19 mouse cellular contexts compared by ENCODE assay signal in the genomic region with DNA sequence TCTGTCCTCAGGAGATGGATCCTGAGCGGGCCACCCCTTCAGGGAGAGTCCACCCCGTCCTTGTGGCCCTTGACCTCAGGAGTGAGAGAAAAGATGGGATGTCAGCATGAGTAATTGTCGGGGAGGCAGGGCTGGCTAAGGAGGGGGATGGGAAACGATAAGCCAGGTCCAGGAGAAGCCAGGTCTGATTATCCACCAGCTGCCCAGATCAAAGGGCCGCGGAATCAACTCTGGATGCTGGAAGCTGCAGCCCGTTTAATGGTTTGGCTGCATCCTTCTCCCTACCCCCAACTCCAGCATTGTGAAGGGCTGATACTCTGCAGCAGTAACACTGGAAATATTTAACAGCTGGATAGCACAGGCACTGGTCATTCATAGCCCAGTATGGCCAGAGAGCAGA. TPM values are rescaled to one million over a fixed set of nuclear protein-coding genes. Genes with fewer than 3 reads are reported as not detected.
DNase-seq lines count a peak whose midpoint lies in the region; ATAC-seq lines count a peak whose summit lies in the region.
"Had no signal": no experiment of that assay in that cellular context is flagged by ENCODE, and none has a peak within 500 bp of the region (broad histone marks: within the 10 kb centered on the region; RNA-seq: fewer than 3 reads in every experiment).

No protein-coding gene starts in this region.

- no peaks in the 10 kb centered on the region for H3K36me3 ChIP-seq in heart, embryonic 10.5 days
- H3K36me3 ChIP-seq in heart, embryonic 11.5 days (ENCODE audit: control insufficient read depth, insufficient read depth, low read length): no peaks in the 10 kb centered on the region; the same call in 1 of the 2 replicates
- H3K36me3 ChIP-seq: embryonic facial prominence, embryonic 13.5 days; heart, embryonic 13.5 days; hindbrain, embryonic 15.5 days had no signal

- H3K4me2 ChIP-seq in heart, embryonic 11.5 days: no peak overlapping the region
- H3K4me2 ChIP-seq: embryonic facial prominence, embryonic 13.5 days; forebrain, embryonic 13.5 days; heart, embryonic 13.5 days; hindbrain, embryonic 15.5 days had no signal

- no peaks in the 10 kb centered on the region for H3K9me3 ChIP-seq in heart, embryonic 10.5 days
- H3K9me3 ChIP-seq in heart, embryonic 11.5 days (replicated peaks; ENCODE audit: control insufficient read depth, low read length): no peaks in the 10 kb centered on the region
- H3K9me3 ChIP-seq: embryonic facial prominence, embryonic 13.5 days; forebrain, embryonic 13.5 days; heart, embryonic 13.5 days; hindbrain, embryonic 15.5 days had no signal

- peak; percentile 74 for DNase-seq in heart, embryonic 10.5 days (ENCODE audit: low spot score)
- peak; percentile 1 for DNase-seq in right cerebral cortex, postnatal 25 days
- no peak for DNase-seq in right cerebral cortex, adult 18-20 months
- DNase-seq in embryo, embryonic 9.5 days (ENCODE audit: extremely low spot score): peak; percentile 57
- DNase-seq in retina, postnatal 1 day: peak; percentile 48
- no peak for DNase-seq in left cerebral cortex, adult 9 months (ENCODE audit: low spot score in 2 of 2)
- no peak for DNase-seq in frontal cortex, postnatal 36 days (ENCODE audit: low spot score in 2 of 2)
- DNase-seq: cerebellum, postnatal 14 days; gastrocnemius, postnatal 36 days; heart, adult 2 months; heart, postnatal 36 days; kidney, adult 18-20 months had no signal

- peaks cover 93% of the 10 kb centered on the region for H3K27me3 ChIP-seq in heart, embryonic 10.5 days (ENCODE audit: insufficient read depth, poor library complexity, severe bottlenecking)
- H3K27me3 ChIP-seq in heart, embryonic 11.5 days (ENCODE audit: control insufficient read depth, insufficient read depth, low read length): peaks cover 71% of the 10 kb centered on the region

- no peak for ATAC-seq in heart, embryonic 11.5 days (replicated peaks; ENCODE audit: insufficient number of reproducible peaks, low FRiP score, low TSS enrichment)
- ATAC-seq: activated CD4-positive, CD25-positive, alpha-beta regulatory T cell, adult 4 months; forebrain, embryonic 13.5 days; Patski had no signal

- peaks cover 57% of the 10 kb centered on the region for H3K4me1 ChIP-seq in heart, embryonic 10.5 days
- H3K4me1 ChIP-seq in heart, embryonic 11.5 days (ENCODE audit: control insufficient read depth, insufficient read depth, low read length): peaks cover 34% of the 10 kb centered on the region

- H3K9ac ChIP-seq in heart, embryonic 11.5 days (ENCODE audit: low read depth, low read length): no peak overlapping the region
- H3K9ac ChIP-seq: embryonic facial prominence, embryonic 13.5 days; forebrain, embryonic 13.5 days; heart, embryonic 13.5 days; hindbrain, embryonic 15.5 days had no signal

- 17% methylated on average over 7 of the region's 7 CpGs for WGBS in heart, embryonic 10.5 days
- 16% methylated on average over 7 of the region's 7 CpGs for WGBS in heart, embryonic 11.5 days (ENCODE audit: insufficient replicate concordance)

- no peak overlapping the region for H3K27ac ChIP-seq in heart, embryonic 10.5 days
- no peak overlapping the region for H3K27ac ChIP-seq in heart, embryonic 11.5 days (ENCODE audit: low read depth, low read length)
- H3K27ac ChIP-seq: embryonic facial prominence, embryonic 13.5 days; forebrain, embryonic 13.5 days; heart, adult 2 months; heart, embryonic 13.5 days; hindbrain, embryonic 15.5 days had no signal

- H3K4me3 ChIP-seq in heart, embryonic 10.5 days: no peak overlapping the region
- H3K4me3 ChIP-seq in heart, embryonic 11.5 days (ENCODE audit: low read depth, low read length): no peak overlapping the region
- H3K4me3 ChIP-seq: embryonic facial prominence, embryonic 13.5 days; forebrain, embryonic 13.5 days; heart, adult 2 months; heart, embryonic 13.5 days; hindbrain, embryonic 15.5 days had no signal

RNA-seq across cellular contexts. Expression of a gene that starts 5.0 kb away (rescaled TPM):
- 3.2 and 4.3 TPM in 2 replicates for polyA plus RNA-seq in heart, embryonic 10.5 days (2016; fragmentation: Nextera tagmentation; extraction: Ambion mirVana)
- polyA plus RNA-seq in heart, embryonic 11.5 days (2014; fragmentation: Nextera tagmentation; extraction: Ambion mirVana): 1.6 and 1.8 TPM in 2 replicates
- polyA plus RNA-seq: activated CD4-positive, CD25-positive, alpha-beta regulatory T cell, adult 4 months had no signal

RNA-seq across cellular contexts. Expression of a gene that starts 9.6 kb away (rescaled TPM):
- 30.0 and 44.4 TPM in 2 replicates for polyA plus RNA-seq in heart, embryonic 10.5 days (2016; fragmentation: Nextera tagmentation; extraction: Ambion mirVana)
- 39.9 and 43.0 TPM in 2 replicates for polyA plus RNA-seq in heart, embryonic 11.5 days (2014; fragmentation: Nextera tagmentation; extraction: Ambion mirVana)

RNA-seq across cellular contexts. Expression of a gene that starts 41.8 kb away (rescaled TPM):
- polyA plus RNA-seq in heart, embryonic 10.5 days (2016; fragmentation: Nextera tagmentation; extraction: Ambion mirVana): 50.7 and 54.0 TPM in 2 replicates
- 34.3 and 40.4 TPM in 2 replicates for polyA plus RNA-seq in heart, embryonic 11.5 days (2014; fragmentation: Nextera tagmentation; extraction: Ambion mirVana)

Comparison
In these comparisons a context has a peak if more than half of its experiments do, and no peak if none do; other contexts are left out.
1. DNase-seq: peak in heart, embryonic 10.5 days (single experiment), right cerebral cortex, postnatal 25 days (single experiment), embryo, embryonic 9.5 days (single experiment) and retina, postnatal 1 day (single experiment); none in right cerebral cortex, adult 18-20 months (single experiment), left cerebral cortex, adult 9 months (0 of 2) and frontal cortex, postnatal 36 days (0 of 2).